Mouse (Mus musculus): ENCODE measurements around the gene Tctex1d4.

Tctex1d4 gene

DNA sequence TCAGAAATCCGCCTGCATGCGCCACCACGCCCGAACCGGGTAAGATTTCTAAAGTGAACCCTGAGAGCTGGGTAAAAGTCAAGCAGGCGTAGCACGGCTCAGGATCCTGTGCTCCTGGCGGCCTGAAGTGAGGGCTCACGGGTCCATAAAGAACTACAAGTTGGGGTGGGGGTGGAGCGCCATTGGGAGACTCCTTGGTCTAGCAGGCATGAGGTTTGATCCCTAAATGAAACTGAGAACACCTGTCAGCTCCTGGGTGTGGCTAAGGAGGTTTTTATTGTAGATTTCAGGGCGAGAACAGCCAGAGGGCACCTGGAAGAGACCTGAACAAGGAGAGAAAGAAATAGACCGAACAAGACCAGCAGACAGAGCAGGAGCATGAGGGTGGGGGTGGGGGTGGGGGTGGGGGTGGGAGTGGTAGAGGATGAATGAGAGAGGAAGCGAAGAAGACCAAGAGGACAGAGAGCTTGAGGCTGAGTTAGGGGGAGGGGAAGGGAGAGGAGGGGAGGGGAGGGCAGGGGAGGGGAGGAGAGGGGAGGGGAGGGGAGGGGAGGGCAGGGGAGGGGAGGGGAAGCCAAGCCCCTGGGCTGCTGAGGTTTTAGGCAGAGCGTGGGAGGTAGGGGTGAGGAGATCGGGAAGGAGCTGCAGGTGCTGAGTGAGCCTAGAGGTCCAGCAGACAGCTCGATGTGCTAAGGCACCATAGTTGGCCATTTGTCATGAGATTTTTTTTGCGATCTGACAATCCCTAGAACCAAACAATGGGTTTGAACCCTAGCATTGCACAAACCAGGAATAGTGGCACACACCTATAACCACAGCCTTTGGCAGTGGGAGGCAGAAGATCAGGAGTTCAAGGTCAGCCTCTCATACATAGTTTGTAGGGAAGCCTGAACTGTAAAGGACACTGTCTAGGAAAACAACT, 12.0 kb downstream of the Tctex1d4 start:
- no peak for DNase-seq (ENCODE audit: low spot score in 2 of 2)

DNA sequence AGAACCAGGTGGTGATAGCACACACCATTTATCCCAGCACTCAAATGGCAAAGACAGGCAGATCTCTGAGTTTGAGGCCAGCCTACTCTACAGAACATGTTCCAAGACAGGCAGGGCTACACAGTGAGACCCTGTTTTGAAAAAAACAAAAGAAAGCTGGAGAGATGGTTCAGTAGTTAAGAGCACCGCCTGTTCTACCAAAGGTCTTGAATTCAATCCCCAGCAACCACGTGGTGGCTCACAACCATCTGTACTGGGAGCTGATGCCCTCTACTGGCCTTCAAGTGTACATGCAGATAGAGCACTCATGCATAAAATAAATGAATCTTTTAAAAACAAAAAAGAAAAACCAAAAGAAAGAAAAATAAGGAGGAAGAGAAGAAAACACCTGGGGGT, 12.6 kb downstream of the Tctex1d4 start:
- DNase-seq (ENCODE audit: low spot score in 2 of 2) = peak in 1 of 2 experiments; percentile 60

DNA sequence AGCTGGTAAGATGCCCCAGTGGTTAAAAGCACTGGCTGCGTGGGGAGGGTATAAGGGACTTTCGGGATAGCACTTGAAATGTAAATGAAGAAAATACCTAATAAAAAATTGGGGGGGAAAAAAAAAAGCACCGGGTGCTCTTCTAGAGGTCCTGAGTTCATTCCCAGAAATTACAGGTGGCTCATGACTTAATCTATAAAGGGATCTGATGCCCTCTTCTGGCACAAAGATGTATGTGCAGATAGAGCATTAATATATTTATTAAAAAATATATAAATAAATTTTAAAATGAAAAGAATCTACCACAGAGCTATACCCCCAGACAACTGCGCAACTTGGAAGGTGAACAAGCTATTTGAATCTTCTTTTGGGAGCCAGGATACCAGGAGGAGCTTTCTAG, 14.0 kb downstream of the Tctex1d4 start:
- DNase-seq (ENCODE audit: low spot score in 2 of 2) = no peak

DNA sequence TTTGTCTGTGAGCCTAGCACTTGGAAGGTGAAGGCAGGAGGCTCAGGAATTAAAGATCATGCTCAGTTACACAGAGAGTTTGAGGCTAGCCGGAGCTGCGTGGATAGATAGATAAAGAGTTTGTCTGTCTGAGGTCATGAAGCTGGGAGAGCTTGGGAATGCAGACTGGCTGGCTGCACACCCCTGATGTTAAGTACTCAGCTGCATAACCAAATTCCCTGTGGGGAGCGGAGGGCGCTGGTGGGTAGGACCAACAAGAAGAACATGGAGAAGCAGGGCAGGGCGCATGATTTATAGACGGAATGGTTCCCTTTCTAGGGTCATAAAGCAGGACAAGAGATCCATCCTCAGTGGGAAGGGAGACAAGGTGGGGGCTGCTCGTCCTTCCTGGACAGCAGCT, 16.4 kb downstream of the Tctex1d4 start:
- no peak for DNase-seq (ENCODE audit: low spot score in 2 of 2)

DNA sequence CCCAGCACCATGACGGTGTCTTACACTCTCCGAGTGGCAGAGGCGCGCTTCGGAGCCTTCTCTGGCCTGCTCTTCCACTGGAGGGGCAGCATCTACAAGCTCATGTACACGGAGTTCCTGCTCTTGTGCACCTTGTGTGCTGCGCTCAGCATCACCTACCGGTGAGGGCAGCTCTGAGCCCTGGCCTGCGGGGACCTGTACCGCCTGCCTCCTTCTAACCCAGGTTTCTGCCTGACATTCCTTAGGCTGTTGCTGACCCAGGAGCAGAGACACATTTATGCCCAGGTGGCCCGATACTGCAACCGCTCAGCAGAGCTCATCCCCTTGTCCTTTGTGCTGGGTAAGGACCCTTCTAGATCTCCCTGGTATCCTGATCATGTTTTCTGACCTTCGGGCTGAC, 18.7 kb downstream of the Tctex1d4 start:
- DNase-seq (ENCODE audit: low spot score in 2 of 2) = no peak

DNA sequence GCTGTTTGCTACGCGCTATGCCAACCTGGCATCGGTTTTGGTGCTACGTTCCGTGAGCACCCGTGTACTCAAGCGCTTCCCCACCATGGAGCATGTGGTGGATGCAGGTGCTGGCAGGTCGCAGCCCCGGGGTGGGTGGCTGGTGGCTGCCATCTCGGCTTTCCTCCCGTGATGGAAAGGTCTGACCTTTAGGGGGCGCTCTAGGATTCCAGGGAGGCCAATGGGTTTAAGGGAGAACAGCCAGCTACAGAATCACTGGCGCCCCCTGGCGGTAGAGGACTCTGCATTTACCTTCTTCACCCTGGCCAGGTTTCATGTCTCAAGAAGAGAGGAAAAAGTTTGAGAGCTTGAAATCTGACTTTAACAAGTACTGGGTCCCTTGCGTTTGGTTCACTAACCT, 19.6 kb downstream of the Tctex1d4 start:
- peak; percentile 80 to 97 for DNase-seq (ENCODE audit: low spot score in 2 of 2)

DNA sequence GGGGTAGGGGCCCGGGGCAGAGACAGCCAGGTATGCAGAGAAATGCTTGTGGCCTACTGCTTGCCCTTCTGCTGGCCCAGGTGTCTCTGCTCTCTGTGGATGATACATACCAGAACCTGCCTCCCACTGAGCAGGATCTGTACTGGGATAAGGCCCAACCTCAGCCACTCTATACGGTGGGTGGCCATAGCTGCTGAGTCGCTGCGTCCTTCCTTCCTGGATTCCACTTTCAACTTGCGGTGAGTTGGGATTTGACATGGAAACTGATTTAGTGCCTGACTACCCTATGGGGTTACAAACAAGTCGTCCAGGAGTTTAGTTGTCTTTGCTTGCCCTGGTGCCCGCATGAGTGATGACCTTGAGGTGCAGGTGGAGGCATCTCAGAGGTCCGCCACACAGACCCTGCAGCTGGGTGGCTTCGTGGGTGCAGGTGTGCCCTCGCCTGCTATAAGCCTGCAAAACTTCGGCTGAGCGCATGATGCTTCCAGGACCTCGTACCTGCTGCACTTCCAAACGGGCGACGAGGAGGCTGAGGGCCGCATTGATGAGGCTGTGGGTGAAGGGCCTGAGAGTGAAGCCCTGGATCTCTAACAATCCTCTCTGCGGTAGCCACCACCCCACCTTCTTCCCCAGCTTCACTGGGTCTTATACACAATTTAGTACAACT, 21.6 kb downstream of the Tctex1d4 start:
- DNase-seq (ENCODE audit: low spot score in 2 of 2) = no peak

DNA sequence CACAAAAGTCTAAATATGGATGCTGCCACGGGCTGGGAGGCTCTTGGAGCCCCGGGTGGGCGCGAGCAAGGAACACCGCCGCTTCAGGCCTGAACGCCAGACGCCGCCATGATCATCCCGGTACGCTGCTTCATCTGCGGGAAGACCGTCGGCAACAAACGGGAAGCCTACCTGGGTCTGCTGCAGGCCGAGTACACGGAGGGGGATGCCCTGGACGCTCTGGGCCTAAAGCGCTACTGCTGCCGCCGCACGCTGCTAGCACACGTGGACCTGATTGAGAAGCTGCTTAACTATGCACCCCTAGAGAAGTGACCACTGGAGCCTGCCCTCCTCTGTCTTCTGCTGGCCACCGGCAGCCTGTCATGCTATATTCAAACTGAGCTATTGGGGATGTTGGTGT, 22.2 kb downstream of the Tctex1d4 start:
- DNase-seq (ENCODE audit: low spot score in 2 of 2) = no peak

DNA sequence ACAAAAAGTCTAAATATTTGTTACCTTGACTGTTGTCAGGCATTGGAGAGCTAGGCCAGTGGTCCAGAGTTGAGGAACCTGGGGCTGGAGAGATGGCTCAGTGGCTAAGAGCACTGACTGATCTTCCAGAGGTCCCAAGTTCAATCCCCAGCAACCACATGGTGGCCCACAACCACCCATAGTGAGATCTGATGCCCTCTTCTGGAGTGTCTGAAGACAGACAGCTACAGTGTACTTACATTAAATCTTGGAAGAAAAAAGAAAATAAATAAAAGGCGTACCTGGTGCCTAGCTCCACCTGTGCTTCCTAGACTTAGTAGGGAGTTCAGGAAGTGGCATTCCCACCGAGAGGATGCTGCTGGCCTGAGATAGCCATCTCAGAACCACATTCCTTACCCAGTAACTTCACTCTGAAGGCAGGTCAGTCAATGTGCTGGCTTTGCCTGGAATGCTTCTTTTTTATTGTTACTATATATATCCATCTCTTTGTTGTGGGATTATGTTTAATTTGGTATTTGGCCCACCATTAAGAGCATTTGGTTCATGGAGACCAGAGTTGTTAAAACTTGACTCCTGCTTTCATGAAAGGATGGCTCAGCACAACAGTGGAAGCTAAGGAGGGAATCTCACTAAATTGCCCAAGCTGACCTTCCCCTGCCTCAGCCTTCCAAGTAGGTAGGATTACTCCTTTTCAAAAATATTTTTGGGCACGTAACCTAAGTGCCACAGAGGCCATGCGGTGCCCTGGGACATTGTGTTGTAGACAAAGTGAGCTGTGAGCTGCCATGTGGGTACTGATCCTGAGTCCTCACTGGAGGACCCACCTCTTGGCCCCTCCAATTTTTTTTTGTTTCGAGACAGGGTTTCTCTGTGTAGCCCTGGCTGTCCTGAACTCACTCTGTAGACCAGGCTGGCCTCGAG, 23.0 kb downstream of the Tctex1d4 start:
- DNase-seq (ENCODE audit: low spot score in 2 of 2) = no peak

DNA sequence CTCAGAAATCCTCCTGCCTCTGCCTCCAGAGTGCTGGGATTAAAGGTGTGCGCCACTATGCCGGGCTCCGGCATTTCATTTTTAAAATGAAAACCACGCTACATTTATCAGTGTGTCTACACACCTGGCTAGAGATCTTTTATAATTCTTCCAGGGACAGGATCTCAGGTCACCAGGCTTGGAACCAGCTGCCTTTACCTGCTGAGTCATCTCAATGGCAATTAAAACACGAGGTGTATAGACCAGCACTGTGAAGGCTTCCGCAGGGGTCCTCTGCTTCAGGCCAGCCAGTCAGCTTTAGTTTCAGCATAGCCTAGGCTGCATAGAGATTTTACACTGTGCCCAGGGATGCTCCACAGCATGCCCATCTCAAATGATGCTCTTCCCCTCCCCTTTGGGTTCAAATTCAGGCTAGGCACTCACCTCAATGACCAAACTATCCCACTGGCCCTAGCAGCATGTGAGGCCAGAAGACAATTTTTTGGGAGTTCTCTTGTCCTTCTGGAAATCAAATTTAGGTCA, 23.7 kb downstream of the Tctex1d4 start:
- no peak for DNase-seq (ENCODE audit: low spot score in 2 of 2)

DNA sequence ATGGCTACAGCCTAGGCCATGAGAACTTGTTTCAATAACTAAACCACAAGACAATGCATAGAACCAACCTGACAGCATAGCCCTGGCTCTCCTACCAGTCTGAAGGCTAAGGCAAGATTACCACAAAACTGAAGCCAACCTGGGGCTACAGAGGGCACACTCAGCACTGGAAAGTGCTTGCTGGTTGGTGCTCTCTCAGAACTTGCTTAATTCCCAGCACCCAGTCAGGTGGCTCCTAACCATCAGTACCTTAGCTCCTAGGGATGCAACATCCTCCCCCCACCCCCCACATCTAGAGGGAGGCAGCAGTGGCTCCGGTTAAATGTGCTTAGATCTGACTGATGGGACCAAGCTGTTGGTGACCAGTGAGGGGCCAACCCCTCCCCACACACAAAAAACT, 24.8 kb downstream of the Tctex1d4 start:
- no peak for DNase-seq (ENCODE audit: low spot score in 2 of 2)

DNA sequence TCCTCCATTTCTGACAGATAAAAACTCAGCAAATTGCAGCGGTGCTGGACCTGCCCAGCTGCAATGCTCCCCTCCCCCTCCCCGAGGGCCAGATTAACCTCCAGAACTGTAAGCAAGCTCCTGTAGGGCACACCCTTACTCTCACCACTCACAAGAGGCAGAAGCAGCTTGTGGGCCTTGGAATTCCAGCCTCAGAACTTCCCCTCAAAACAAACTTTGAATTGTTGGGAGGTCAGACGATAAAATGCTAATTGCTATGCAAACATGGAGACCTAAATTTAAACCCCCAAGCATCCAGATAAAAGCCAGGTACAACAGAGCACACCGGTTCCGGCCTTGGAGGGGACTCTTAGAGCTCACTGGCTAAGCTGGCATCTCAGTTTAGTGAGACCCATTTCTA, 26.1 kb downstream of the Tctex1d4 start:
- DNase-seq (ENCODE audit: low spot score in 2 of 2) = no peak

DNA sequence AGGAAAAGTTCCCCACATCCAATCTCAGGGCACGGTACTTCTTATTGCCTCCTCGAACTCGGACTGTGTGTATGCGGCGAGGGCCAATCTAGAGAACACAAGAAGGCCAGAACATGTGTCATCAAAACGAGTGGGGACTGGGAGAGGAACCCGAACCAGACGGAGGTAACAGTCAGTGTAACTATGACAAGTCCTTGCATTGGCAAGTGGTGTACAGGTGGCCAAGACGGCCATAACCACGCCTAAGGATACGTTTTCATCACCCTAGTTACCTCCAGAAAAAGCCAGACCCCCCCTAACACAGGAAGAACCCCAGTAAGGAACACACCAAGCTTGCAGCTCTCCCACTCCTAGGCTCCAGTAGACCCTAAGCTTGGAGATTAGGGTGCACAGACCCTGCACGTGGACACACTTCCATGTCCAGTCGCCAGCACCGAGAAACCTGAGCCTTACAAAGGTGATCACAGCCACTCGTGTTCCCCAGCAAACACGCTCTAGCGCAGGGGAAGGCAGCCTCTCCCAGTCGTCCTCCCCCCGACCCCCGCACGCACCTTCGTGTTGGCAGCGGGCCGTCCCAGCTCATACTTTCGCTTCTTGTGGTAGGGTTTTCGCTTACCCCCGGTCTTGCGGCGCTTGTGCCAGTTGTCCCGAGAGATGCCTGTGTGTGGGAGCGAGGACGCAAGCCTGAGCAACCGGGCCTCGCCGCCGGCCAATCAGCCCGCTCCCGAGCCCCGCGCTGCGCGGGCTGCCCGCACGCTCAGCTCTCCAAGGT, 28.6 kb downstream of the Tctex1d4 start:
- DNase-seq (ENCODE audit: low spot score in 2 of 2) = no peak

DNA sequence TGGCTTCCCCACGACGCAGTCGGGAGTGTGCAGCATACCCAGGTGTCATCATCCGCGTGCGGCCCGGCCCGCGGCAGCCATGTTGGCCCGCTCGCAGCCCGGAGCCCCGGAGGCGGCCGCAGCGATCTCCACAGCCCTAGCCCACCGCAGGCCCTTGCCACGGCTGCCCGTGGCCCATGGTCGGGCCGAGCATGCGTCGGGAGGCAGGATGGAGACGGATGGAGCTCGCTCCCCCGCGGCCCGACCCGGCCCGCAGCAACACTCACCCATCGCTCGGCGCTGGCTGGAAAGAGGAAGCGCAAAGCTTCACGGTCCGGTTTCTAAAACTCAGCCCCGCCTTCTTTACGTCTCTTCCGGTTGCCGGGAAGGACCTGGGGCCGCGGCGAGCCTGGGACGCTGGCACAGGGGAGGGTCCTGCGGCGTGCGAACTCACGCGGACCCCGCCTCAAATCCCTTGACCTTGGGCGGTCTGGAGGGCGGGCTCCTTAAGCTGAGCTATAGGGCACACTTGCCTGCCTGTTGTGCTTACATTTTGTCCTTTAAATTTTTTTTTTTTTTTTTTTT, 29.3 kb downstream of the Tctex1d4 start, which contains the start of gene Rps8:
TSS of gene Rps8 (minus strand) at position 452 of the 564 bp plus-strand sequence.
- peak; percentile 67 to 72 for DNase-seq (ENCODE audit: low spot score in 2 of 2)

DNA sequence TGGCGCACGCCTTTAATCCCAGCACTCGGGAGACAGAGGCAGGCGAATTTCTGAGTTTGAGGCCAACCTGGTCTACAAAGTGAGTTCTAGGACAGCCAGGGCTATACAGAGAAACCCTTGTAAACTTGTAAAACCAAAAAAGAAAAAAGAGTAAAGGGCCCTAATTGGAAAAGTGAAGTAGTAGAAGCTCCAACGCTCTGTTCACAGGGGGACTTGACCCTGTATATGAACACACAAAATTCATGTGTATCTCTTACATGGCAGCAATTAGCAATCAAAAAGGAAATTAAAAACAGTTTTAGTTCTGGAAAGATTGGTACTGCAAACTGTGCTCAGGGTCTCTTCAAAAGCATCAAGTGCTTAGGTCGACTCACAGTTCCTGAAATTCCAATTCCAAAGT, 29.8 kb downstream of the Tctex1d4 start:
- no peak for DNase-seq (ENCODE audit: low spot score in 2 of 2)

DNA sequence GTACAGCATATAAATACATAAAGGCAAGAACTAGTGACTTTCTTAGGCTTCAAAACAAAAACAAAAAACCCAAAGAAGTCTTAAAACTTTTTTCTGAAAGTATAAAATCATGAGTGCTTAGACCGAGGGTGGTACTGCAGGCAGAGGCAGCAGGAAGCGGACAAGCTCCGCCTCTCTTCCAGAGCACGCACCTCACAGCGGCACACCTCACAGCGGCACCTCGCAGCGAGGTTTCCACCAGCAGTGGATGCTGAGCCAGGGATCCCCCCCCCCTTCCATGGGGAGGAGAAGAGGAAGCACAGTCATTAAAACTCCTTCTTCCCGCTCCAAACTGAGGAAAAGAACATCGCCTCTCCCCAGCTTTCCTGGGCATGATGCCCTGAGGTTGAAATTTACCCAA, 33.1 kb downstream of the Tctex1d4 start:
- no peak for DNase-seq (ENCODE audit: low spot score in 2 of 2)

DNA sequence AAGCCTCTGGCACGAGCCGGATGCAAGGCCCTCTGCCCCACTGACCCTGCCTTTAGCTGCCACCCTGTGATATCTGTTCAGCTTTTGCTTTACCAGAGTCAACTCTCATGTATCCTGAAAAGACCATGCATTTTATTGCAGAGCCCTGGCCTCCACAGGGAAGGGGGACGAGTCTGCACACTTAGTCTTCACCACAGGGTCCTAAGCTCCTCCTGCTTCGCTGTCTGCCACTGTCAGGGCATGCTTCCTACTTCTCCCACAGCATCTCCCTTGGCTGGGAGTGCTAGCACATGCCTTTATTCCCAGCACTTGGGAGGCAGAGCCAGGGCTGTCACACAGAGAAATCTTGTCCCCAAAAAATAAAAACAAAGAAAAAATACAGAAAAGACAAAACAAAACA, 34.6 kb downstream of the Tctex1d4 start:
- DNase-seq (ENCODE audit: low spot score in 2 of 2) = no peak

DNA sequence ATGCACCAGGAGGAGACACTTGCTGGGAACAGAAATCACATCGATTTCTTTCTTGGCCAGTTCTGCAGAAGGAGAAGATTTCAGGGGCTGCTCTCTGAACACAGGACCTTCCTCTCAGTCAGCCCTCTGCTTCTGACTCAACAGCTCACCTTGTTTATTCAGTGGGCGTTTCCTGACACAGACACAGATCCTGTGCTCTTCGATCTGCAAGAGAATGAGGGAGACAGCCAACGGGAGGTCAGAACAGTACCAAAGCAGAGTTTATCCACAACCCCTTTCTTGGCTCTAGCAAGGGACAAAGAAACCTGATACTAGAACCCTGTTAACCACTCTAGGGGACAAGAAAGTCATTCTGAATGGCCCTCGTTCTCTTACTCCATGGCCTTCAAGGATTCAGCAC, 43.3 kb downstream of the Tctex1d4 start:
- DNase-seq (ENCODE audit: low spot score in 2 of 2) = no peak

Data from thymus, postnatal 10 days (tissue).